In genomic region chr11:18115693-18116450, GRCm38 (mm10) we compare ENCODE assay signal across 10 mouse cellular contexts.
DNase-seq lines count a peak whose midpoint lies in the region; ATAC-seq lines count a peak whose summit lies in the region.
"Had no signal": no experiment of that assay in that cellular context is flagged by ENCODE, and none has a peak within 500 bp of the region (broad histone marks: within the 10 kb centered on the region; RNA-seq: fewer than 3 reads in every experiment).

No protein-coding gene starts in this region.

- H3K36me3 ChIP-seq in heart, embryonic 11.5 days (ENCODE audit: control insufficient read depth, insufficient read depth, low read length), result no peaks in the 10 kb centered on the region
- H3K36me3 ChIP-seq in neural tube, embryonic 14.5 days (ENCODE audit: control insufficient read depth, insufficient read depth, low read length), result no peaks in the 10 kb centered on the region
- H3K36me3 ChIP-seq: limb, embryonic 15.5 days had no signal

- no peak overlapping the region for H3K9ac ChIP-seq in heart, embryonic 11.5 days (ENCODE audit: low read depth, low read length)
- no peak overlapping the region for H3K9ac ChIP-seq in neural tube, embryonic 14.5 days (replicated peaks; ENCODE audit: low read depth, low read length)
- H3K9ac ChIP-seq: limb, embryonic 15.5 days had no signal

- no peaks in the 10 kb centered on the region for H3K9me3 ChIP-seq in heart, embryonic 11.5 days (replicated peaks; ENCODE audit: control insufficient read depth, low read length)
- no peaks in the 10 kb centered on the region for H3K9me3 ChIP-seq in neural tube, embryonic 14.5 days (ENCODE audit: control insufficient read depth, low read length)
- H3K9me3 ChIP-seq: limb, embryonic 15.5 days had no signal

- no peak overlapping the region for H3K27ac ChIP-seq in heart, embryonic 11.5 days (ENCODE audit: low read depth, low read length)
- no peak overlapping the region for H3K27ac ChIP-seq in neural tube, embryonic 14.5 days (ENCODE audit: low read depth, low read length)
- H3K27ac ChIP-seq: limb, embryonic 15.5 days had no signal

- 74% methylated on average over 9 of the region's 9 CpGs for WGBS in heart, embryonic 11.5 days (ENCODE audit: insufficient replicate concordance)
- 71% methylated on average over 9 of the region's 9 CpGs for WGBS in neural tube, embryonic 14.5 days

- H3K27me3 ChIP-seq in heart, embryonic 11.5 days (ENCODE audit: control insufficient read depth, insufficient read depth, low read length), result no peaks in the 10 kb centered on the region
- no peaks in the 10 kb centered on the region for H3K27me3 ChIP-seq in neural tube, embryonic 14.5 days (ENCODE audit: control insufficient read depth, insufficient read depth, low read length)
- H3K27me3 ChIP-seq: CH12.LX; limb, embryonic 15.5 days had no signal

- no peak overlapping the region for H3K4me2 ChIP-seq in heart, embryonic 11.5 days
- no peak overlapping the region for H3K4me2 ChIP-seq in neural tube, embryonic 14.5 days (ENCODE audit: low read depth, low read length)
- H3K4me2 ChIP-seq: limb, embryonic 15.5 days had no signal

- ATAC-seq in heart, embryonic 11.5 days (replicated peaks; ENCODE audit: insufficient number of reproducible peaks, low FRiP score, low TSS enrichment), result no peak
- ATAC-seq in neural tube, embryonic 14.5 days (ENCODE audit: low read depth), result peak; percentile 93
- ATAC-seq in inflammation-experienced regulatory T-cells, adult 6 months, result no peak

- no peak overlapping the region for H3K4me3 ChIP-seq in heart, embryonic 11.5 days (ENCODE audit: low read depth, low read length)
- H3K4me3 ChIP-seq in neural tube, embryonic 14.5 days (ENCODE audit: low read depth, low read length), result no peak overlapping the region
- H3K4me3 ChIP-seq: limb, embryonic 15.5 days had no signal

- no peaks in the 10 kb centered on the region for H3K4me1 ChIP-seq in heart, embryonic 11.5 days (ENCODE audit: control insufficient read depth, insufficient read depth, low read length)
- no peaks in the 10 kb centered on the region for H3K4me1 ChIP-seq in neural tube, embryonic 14.5 days (ENCODE audit: control insufficient read depth, insufficient read depth, low read length)
- H3K4me1 ChIP-seq: limb, embryonic 15.5 days had no signal

- peak; percentile 85 for DNase-seq in heart, adult 11 months
- DNase-seq in cerebellum, adult 11-12 months, result peak; percentile 14
- DNase-seq in gastrocnemius, adult 8-10 months (ENCODE audit: low spot score in 2 of 2), result peak; percentile 5 to 32
- peak; percentile 47 to 71 for DNase-seq in layer of hippocampus, postnatal 10 days (ENCODE audit: low spot score in 2 of 2)
- no peak for DNase-seq in spleen, postnatal 4 days (ENCODE audit: low spot score in 2 of 2)

Comparison
In these comparisons a context has a peak if more than half of its experiments do, and no peak if none do; other contexts are left out.
1. DNase-seq: peak in heart, adult 11 months (single experiment), cerebellum, adult 11-12 months (single experiment), gastrocnemius, adult 8-10 months (2 of 2) and layer of hippocampus, postnatal 10 days (2 of 2); none in spleen, postnatal 4 days (0 of 2).